Mouse (Mus musculus): ENCODE data around the gene Gucy1b1.

The Gucy1b1 gene

GRCm38 (mm10) chr3:82074201-82074851 lies at the start of gene Gucy1b1:
Gucy1b1 (minus strand) TSS chr3:82074689.
- peak; percentile 80 to 82 for DNase-seq (ENCODE audit: low spot score in 2 of 2)

GRCm38 (mm10) chr3:82118916-82119315 lies 44.4 kb upstream of the Gucy1b1 start:
- no peak for DNase-seq (ENCODE audit: low spot score in 2 of 2)

GRCm38 (mm10) chr3:82112439-82112838 lies 38.0 kb upstream of the Gucy1b1 start:
- DNase-seq (ENCODE audit: low spot score in 2 of 2): peak; percentile 72 to 73

- DNase-seq (ENCODE audit: low spot score in 2 of 2): peak; percentile 40 to 45
Measured at GRCm38 (mm10) chr3:82111986-82112385, 37.5 kb upstream of the Gucy1b1 start.

GRCm38 (mm10) chr3:82108951-82109350 lies 34.5 kb upstream of the Gucy1b1 start:
- DNase-seq (ENCODE audit: low spot score in 2 of 2): no peak

- DNase-seq (ENCODE audit: low spot score in 2 of 2): peak; percentile 30 to 48
Measured at GRCm38 (mm10) chr3:82104229-82104628, 29.7 kb upstream of the Gucy1b1 start.

- DNase-seq (ENCODE audit: low spot score in 2 of 2): no peak
Measured at GRCm38 (mm10) chr3:82099127-82099526, 24.6 kb upstream of the Gucy1b1 start.

GRCm38 (mm10) chr3:82096801-82097200 lies 22.3 kb upstream of the Gucy1b1 start:
- DNase-seq (ENCODE audit: low spot score in 2 of 2): no peak

GRCm38 (mm10) chr3:82073741-82074181 lies 728 bp downstream of the Gucy1b1 start:
- DNase-seq (ENCODE audit: low spot score in 2 of 2): peak; percentile 68 to 73

- DNase-seq (ENCODE audit: low spot score in 2 of 2): no peak
Measured at GRCm38 (mm10) chr3:82067830-82068229, 6.7 kb downstream of the Gucy1b1 start.

GRCm38 (mm10) chr3:82061402-82062180 lies 12.9 kb downstream of the Gucy1b1 start:
- DNase-seq (ENCODE audit: low spot score in 2 of 2): no peak

- no peak for DNase-seq (ENCODE audit: low spot score in 2 of 2)
Measured at GRCm38 (mm10) chr3:82057201-82057600, 17.3 kb downstream of the Gucy1b1 start.

GRCm38 (mm10) chr3:82054283-82054974 lies 20.1 kb downstream of the Gucy1b1 start:
- DNase-seq (ENCODE audit: low spot score in 2 of 2): no peak

- DNase-seq (ENCODE audit: low spot score in 2 of 2): no peak
Measured at GRCm38 (mm10) chr3:82052029-82052428, 22.5 kb downstream of the Gucy1b1 start.

GRCm38 (mm10) chr3:82051468-82051867 lies 23.0 kb downstream of the Gucy1b1 start:
- no peak for DNase-seq (ENCODE audit: low spot score in 2 of 2)

- no peak for DNase-seq (ENCODE audit: low spot score in 2 of 2)
Measured at GRCm38 (mm10) chr3:82048681-82049080, 25.8 kb downstream of the Gucy1b1 start.

- no peak for DNase-seq (ENCODE audit: low spot score in 2 of 2)
Measured at GRCm38 (mm10) chr3:82048078-82048477, 26.4 kb downstream of the Gucy1b1 start.

GRCm38 (mm10) chr3:82047100-82047753 lies 27.3 kb downstream of the Gucy1b1 start:
- DNase-seq (ENCODE audit: low spot score in 2 of 2): peak in 1 of 2 experiments; percentile 19

- no peak for DNase-seq (ENCODE audit: low spot score in 2 of 2)
Measured at GRCm38 (mm10) chr3:82046087-82046486, 28.4 kb downstream of the Gucy1b1 start.

- DNase-seq (ENCODE audit: low spot score in 2 of 2): no peak
Measured at GRCm38 (mm10) chr3:82044902-82045301, 29.6 kb downstream of the Gucy1b1 start.

GRCm38 (mm10) chr3:82043676-82044075 lies 30.8 kb downstream of the Gucy1b1 start:
- DNase-seq (ENCODE audit: low spot score in 2 of 2): no peak
